Mouse (Mus musculus) left cerebral cortex, postnatal 25 days (tissue): Measurements from ENCODE around the gene Ccnl1. TPM values are rescaled to one million over a fixed set of nuclear protein-coding genes. Genes with fewer than 3 reads are reported as not detected.

Source experiments
- DNase-seq, 2 experiments: peaks; one replicate each; pipeline ENCODE4 v3.0.0; 2022; ENCODE audit warnings: low spot score in 2 of 2, mixed read lengths in 1 of 2
- intact Hi-C: fragments of 180-260 bp; cut with DNase I; formaldehyde crosslinking; loops from one replicate; pipeline ENCODE4 v1.15.1; 2025
- total RNA-seq, 2 experiments: library from RNA; stranded (reverse); gene quantifications; 2 replicates each; pipeline ENCODE4 v1.2.3; 2021

Ccnl1 gene
- total RNA-seq, 2 experiments from 2014 or later = 47.1 to 50.9 TPM

DNA sequence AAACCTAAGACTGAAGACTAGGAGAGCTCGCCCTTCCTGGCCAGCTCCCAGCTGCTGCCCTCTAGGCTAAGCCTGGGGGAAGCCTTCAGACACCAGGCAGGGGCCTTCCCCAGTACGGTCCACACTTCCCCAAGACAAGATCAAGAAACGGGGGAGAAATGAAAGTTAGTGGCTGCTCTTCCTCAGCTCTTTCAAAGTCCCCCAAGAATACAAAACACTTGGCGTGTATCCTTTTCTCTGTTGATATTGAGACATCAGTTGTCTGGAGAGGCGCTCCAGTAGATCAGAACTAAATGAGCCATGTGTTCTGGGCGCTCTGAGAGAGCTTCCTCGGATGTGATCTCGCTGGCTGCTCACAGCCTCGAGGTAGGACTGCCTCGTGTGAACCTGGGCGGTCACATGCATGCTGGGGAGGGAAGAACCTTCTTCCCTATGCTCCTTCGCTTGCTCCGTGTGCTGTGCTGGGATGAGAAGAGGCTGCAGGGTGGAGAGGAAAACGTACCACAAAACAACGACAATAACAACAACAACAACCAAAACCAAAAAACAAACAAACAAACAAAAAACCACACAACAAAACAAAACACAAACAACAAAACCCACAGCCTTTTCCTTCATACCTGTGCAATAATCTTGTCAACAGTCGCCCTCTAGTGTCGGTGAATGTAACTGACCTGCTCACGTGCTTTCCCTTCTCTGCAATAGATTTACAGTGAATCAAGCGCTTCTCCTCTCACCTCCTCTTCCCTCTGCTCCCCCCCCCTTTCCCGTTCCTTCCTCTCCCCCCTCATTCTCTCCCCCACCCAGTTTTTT is 28.0 kb downstream of the Ccnl1 start:
- peak; percentile 67 to 84 for DNase-seq
- intact Hi-C loops = loop anchor here (1.0 to 10.0 kb wide), 4 partner anchors 263 to 945 kb away; partner anchors contain the start of genes Lekr1, Ssr3 and Tiparp

DNA sequence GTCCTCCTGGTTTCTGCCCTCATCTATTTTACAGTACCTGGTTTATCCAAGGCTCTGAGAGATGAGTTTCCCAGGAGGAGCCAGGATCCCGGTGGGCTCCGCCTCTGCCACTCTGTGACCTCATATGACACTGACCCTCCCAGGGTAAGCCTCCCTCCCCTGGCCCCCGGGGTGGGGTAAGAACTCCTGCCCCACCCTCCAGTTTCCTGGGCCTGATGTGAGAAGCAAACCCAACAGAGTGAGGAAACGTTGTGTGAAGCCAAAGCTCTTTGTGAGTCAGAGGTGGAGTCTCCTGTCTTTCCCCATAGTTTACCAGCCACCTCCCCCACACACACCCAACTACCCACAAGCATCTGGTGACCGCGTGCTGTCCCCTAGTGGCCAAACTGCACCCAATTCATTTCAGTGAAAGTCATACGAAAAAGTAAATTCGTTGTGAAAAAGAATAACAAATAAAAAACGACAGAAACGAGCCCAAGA is 28.7 kb downstream of the Ccnl1 start:
- intact Hi-C loops = loop anchor here (1.0 to 5.0 kb wide), 2 partner anchors 262 to 401 kb away; partner anchors contain the start of genes Lekr1 and Tiparp
- DNase-seq = peak; percentile 73 to 84

DNA sequence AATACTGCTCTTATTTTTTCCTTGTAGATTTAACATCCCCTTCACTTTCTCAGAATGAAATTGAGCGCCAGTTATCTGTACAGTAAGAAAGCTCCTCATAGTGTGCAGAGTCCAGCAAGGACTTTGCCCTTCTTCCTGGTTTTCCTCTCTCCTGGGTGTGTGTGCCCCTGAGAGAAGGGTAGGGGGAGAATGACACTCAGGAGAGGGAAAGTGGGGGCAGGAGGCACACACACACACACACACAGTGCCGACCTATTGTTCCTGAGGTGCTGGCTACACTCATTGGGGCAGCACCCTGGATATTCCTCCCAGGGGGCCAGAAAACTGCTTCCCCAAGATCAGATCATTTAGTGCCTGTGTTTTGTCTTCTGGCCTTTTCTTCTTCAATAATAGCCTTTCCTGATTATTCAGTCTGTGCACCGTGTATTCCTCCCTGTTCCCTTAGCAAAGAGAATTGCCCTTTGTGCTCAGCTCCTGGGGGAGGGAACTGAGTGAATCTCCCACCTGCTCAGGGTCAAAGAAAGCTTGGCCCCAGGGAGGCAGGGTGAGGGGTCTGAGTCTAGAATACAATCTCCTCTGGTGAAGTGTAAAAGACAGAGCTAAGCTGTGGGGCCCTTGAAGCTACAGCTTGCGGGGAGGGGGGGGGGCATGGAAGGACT is 29.3 kb downstream of the Ccnl1 start:
- intact Hi-C loops = loop anchor here (1.0 to 5.0 kb wide), 2 partner anchors 261 to 400 kb away; partner anchors contain the start of genes Lekr1 and Tiparp

DNA sequence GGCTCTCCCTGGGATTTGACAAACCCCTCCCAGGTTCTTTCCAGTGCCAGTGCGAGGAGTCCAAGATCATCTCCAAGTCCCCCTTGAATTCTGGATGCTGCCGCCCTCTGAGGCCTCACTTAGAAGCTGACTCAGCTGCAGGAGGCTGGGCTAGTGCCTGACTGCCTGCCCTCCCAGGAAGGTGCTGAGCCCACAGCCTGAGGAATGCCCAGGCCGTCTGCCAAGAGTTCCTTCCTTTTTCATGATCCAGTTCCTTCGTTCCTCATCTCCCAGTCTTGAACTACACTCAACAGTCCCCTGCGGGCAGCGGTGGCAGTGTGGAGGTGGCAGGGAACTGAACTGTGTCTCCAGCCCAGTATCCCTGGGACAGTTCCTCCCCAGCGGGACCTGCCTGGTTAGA is 30.4 kb downstream of the Ccnl1 start:
- DNase-seq = peak in 1 of 2 experiments; percentile 16
- intact Hi-C loops = loop anchor here (2.0 to 5.0 kb wide), 2 partner anchors 65 to 260 kb away; partner anchors contain the start of gene Lekr1

More for the DNA sequence above, 29.3 kb downstream of the Ccnl1 start:
- no peak for DNase-seq

DNA sequence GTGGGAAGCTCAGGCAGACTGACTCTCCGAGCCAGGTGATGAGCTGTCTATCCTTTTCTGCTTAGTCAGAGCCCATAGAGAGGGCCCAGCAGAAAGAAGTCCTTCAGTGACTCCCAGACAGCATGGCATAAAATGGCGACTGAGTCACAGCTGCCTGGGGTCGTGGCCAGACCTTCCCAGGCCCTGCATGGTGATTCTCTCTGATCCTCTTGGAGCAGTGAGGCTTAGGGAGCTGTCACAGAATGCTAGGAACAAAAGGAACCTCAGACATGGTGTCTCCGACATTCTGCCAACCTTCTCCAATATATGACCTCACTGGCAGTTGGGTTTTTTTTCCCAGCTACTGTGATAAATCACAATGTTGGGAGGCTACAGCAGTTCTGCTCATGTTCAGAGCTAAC is 30.9 kb downstream of the Ccnl1 start:
- intact Hi-C loops = loop anchor here (2.0 to 5.0 kb wide), 2 partner anchors 64 to 260 kb away; partner anchors contain the start of gene Lekr1
- no peak for DNase-seq

DNA sequence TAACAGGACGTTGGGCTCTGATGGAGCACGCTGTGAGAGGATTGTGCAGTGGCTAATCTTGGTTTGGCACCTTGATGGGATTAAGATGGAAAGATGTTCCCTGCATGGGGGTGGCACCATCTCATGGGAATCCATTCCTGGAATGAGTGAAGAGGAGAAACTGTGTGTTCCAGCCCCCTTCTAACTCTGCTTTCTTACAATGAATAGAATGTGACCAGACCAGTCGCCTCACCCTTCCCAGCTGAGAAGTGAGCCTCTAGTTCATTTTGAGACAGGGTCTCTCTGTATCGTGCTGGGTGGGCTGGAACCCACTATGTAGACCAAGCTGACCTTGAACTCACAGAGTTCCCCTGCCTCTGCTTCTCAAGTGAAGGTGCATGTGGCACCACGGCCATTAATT is 31.6 kb downstream of the Ccnl1 start:
- intact Hi-C loops = loop anchor here (2.0 to 5.0 kb wide), 2 partner anchors 64 to 259 kb away; partner anchors contain the start of gene Lekr1
- DNase-seq = no peak

DNA sequence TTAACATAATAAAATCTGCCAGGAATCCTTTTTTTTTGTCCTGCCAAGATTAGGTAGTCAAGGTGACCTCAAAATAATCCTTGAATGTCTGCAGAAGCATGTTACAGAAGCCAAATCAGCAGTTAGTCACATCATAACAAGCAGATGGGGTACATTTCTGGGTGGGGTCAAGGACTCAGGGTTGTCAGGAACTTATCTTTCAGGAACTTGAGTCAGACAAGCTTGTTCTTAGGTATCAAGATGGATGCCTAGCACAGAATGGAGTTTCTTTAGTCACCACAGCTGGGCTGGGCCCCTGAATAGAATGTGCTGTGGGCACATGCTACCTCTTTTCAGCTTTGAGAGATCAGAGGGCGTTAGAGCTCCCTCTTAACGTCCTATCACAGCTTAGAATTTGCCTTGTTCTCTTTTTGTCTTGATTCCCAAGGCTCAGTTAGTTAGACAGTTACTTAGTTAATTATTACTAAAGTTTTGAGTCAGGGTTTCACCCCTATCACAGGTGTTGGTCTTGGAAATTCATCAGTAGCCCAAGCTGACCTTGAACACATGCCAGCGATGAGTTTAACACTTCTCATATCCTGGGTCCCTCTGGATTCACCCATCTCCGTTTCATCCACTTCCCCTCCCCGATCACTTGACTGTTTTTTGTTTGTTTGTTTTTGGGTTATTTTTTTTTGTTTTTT is 32.9 kb downstream of the Ccnl1 start:
- no peak for DNase-seq
- intact Hi-C loops = loop anchor here (5.0 kb wide), 1 partner anchor 258 kb away; the partner anchor contains the start of gene Lekr1

DNA sequence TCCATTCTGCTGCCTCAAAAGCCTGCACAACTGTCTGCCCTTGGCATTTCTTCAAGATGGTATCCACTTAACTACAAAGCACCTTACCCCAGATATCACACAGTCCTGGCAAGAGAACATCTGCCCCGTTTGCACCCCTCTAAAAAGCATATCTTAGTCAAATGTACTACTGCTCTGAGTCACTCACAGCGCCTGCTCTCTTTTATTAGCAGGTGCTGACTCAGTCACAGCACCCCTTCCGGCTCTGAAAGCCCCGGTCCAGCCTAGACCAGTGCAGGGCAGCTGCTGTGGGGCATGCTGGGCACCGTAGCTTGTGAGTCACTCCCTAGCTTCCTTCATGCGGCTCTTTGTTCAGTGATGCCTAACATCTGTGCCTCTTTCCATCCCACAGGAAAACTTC is 35.6 kb downstream of the Ccnl1 start:
- peak in 1 of 2 experiments; percentile 28 for DNase-seq
- intact Hi-C loops = no loop called here

DNA sequence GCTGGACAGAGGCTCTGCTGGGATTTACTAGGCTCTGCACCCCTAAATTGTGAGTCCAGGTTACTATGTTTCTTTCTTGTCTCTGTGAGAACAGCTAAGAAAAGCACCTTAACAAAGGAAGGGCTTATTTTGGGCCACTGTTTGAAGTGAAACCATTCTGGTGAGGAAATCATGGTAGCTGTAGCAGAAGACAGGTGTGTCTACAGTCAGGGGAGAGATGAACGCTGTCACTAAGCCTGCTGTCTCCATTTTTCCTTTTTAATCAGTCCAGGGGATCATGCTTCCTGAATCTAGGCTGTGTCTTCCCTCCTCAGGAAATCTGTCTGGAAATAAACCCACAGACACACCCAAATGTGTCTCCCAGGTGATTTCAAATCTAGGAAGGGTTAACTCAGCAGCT is 36.4 kb downstream of the Ccnl1 start:
- intact Hi-C loops = no loop called here
- DNase-seq = no peak

DNA sequence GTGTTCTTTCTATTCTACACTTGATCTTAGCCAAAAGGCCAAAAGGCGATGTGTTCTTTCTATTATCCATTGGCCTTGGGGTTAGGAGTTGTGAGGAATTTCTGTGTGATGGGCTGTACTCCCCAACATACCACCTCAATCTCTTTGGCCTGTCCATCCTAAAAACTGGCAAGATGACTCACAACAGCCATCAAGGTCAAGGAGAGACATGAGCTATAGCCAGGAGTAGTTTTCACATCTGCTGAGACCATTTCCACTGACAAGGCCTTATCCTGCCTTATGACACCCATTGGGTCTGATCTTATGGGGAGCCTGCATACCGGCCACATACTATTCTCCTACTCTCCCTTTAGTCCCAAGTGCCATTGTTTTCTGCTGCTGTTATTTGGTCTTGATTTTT is 39.0 kb downstream of the Ccnl1 start:
- no peak for DNase-seq
- intact Hi-C loops = no loop called here

DNA sequence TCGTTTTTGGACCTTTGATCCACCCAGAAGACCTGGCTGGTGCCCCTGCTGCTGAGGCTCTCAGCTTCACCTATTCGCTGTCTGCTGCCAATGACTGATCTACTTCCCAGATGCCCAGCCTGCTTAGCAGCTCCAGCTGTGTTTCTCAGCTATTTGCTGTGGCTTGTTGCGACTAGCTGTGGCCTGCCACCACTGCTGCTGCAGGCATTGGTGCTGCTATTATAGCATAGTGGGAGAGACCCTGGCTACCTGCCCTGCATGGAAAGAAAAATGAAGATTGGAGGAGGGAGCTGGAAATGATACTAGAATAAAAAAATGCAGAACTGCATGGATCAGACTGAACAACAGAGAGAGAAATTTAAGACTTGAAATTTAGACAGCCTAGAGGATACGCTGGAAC is 45.1 kb downstream of the Ccnl1 start:
- intact Hi-C loops = no loop called here
- DNase-seq = peak in 1 of 2 experiments; percentile 25

DNA sequence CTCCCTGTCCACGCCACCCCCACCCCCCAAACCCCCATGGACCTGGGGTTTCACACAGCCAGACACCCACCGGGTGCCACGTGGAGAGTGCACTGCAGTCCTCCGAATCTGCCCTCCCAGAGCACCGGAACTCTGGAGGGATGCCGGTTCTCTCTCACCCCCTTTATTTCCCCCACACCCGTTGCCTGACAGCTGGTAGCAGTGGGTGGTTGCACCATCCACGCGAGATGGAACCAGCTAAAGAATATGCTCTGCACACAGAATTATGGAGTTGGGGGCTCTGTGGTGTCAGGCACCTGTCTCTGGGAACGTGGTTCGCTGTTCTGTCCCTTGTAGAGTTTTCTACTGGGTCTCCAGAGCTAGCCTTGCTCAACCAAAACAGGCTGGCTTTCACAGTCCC is 45.8 kb downstream of the Ccnl1 start:
- intact Hi-C loops = no loop called here

DNA sequence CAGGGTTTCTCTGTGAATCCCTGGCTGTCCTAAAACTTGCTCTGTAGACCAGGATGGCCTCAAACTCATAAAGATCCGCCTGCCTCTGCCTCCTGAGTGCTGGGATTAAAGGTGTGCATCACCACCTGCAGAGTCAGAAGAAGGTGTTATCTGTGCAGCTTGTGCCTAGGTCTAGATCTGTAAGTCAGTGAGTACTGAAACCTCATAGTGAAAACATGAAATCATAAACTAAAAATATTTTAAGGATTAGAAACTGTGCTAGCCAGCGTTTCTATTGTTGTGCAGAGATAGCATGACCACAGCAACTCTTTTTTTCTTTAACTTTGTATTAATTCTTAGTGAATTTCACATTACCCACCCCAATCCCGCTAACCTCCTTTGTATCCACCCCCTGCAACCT is 46.8 kb downstream of the Ccnl1 start:
- intact Hi-C loops = no loop called here

More for the DNA sequence above, 45.8 kb downstream of the Ccnl1 start:
- DNase-seq = peak; percentile 14 to 64

DNA sequence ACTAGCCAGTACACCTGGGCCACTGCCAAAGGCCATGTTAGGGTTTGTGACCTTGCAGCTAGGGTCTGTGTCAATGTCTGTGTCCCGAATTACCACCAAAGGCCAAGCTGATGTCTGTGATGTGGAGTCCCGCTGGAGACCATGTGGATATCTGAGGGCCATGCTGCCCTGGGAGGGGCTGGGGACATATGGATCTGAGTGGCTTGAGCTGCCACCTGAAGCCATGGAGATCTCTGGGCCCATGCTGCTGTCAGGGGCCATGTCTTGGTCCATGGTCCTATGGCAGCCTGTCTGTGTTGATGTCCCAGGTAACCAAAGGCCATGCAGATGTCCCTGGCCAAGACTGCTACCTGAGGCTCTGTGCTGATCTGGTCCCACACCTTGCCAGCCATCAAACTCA is 48.6 kb downstream of the Ccnl1 start:
- no peak for DNase-seq
- intact Hi-C loops = no loop called here

More for the DNA sequence above, 46.8 kb downstream of the Ccnl1 start:
- DNase-seq = no peak

DNA sequence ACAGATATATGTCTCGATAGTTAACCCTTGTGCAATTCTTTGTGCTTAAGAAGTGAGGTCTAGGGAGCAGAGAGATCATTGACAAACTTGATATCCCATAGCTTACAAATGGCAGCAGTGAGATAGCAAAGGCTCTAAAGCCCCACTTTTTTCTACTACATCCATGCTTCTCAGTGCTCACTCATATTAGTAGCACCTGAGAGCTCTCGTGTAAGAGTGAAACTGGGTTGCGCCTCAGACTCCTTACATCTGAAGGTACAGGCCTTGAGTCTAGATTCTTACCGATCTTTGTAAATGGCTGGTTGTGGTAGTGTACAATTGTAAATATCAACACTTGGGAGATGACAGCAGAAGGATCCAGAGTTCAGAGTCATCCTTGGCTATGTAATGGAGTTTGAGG is 50.5 kb downstream of the Ccnl1 start:
- no peak for DNase-seq
- intact Hi-C loops = no loop called here

DNA sequence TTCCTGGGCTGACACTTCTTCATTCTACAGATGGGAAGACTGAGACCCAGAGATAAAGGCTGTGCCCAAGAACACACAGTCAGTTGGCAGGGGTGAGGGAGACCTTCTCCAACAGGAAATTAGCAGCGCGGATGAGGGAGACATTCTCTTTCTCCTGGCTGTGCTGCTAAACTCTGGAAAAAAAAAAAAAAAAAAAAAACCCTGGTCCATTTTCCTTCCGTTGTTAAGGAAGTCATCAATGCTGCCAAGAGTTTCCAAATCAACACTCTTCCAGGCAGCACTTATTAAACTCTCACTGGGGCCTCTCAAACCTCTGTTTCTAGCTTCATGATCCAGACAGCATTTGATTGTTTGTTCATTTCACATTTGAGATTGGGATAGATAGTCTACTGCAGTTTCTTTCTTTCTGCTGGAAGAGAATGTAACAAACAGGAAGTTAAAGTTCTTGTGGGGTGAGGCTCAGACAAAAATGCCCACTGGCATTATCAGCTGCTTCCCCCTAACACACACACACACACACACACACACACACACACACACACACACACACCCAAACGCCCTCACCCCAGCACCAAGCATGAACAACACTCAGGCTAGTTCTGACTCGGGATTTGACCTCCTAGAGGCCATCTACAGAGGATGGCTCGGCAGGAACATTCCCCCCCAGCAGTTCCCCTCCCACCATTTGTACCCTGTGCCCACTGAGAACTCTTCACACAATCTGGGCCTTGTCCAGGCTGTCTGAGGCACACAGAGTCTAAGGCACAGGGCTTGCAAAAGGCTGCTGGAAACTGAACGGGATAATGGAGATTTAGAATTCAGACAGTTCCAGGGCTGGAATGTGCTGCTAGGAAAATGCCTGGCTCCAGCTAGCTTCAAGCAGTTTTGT is 52.5 kb downstream of the Ccnl1 start:
- peak in 1 of 2 experiments; percentile 24 for DNase-seq
- intact Hi-C loops = no loop called here

DNA sequence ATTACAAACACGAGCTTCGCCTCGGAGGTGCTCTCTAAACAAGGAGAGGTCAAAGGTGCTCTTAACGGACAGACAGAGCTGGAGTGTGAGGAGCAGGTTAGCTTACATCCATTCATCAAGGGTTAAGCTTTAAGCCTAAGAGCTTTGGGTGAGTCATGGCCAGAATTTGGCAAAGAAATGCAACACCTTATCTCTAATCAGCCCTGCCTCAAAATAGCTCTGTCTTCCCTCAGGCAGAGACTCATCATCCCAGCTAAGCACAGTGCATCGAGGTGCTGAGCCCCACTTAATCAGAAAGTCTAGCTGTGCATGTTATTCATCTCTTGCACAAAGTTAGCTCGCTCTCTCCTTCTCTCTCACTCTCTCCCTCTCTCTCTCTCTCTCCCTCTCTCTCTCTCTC is 53.3 kb downstream of the Ccnl1 start:
- DNase-seq = no peak
- intact Hi-C loops = no loop called here

DNA sequence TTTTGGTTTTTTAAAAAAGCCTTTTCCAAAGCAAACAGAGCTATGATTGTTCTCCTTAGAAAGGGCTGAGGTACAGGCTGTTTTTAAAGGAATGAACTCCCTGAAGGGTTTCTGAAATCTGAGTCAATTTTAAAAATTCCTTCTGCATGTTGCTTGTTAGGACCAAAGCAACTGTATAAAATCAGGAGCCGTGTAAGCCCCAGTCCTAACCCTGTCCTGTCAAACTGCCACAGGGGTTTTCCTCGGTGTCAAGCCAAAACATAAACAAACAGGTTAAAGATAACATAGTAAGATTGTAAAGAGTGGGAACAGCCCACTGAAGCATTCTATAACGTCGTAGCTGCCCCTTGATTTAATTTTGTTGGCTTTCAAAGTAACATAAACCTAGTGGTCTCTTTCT is 53.9 kb downstream of the Ccnl1 start:
- no peak for DNase-seq
- intact Hi-C loops = no loop called here
